In genomic region chr5:4496132-4496906, GRCm38 (mm10) we compare ENCODE assay signal across 8 mouse cellular contexts.
DNase-seq lines count a peak whose midpoint lies in the region; ATAC-seq and TF ChIP-seq lines count a peak whose summit lies in the region.

No protein-coding gene starts in this region.

- no peaks in the 10 kb centered on the region for H3K9me3 ChIP-seq in forebrain, postnatal 0 days (ENCODE audit: low read length)
- H3K9me3 ChIP-seq in midbrain, embryonic 11.5 days (ENCODE audit: control insufficient read depth, low read length): no peaks in the 10 kb centered on the region

- peak; percentile 87 for ATAC-seq in forebrain, postnatal 0 days
- peak; percentile 63 for ATAC-seq in midbrain, embryonic 11.5 days (ENCODE audit: low FRiP score)
- no peak for ATAC-seq in monocyte, adult 5-6 weeks (replicated peaks; ENCODE audit: insufficient number of reproducible peaks, low FRiP score, low TSS enrichment, poor library complexity, severe bottlenecking)

- peak overlapping the region; percentile 27 for H3K4me2 ChIP-seq in forebrain, postnatal 0 days (ENCODE audit: low read depth)
- H3K4me2 ChIP-seq in midbrain, embryonic 11.5 days: peak overlapping the region; percentile 17; the same call in 1 of the 2 replicates

- H3K4me3 ChIP-seq in forebrain, postnatal 0 days (ENCODE audit: low read depth, low read length): no peak overlapping the region
- H3K4me3 ChIP-seq in midbrain, embryonic 11.5 days (ENCODE audit: low read depth, low read length): no peak overlapping the region

- TF ChIP-seq CTCF in forebrain, postnatal 0 days (IDR thresholded peaks at IDR 0.05; ENCODE audit: low read depth): no peak

- DNase-seq in adipocyte (ENCODE audit: low spot score): peak; percentile 46
- DNase-seq in cerebellum, adult 11 months: peak; percentile 88
- DNase-seq in forebrain, postnatal 0 days: peak; percentile 63
- peak; percentile 44 to 61 for DNase-seq in heart, postnatal 36 days
- peak; percentile 40 to 78 for DNase-seq in layer of hippocampus, postnatal 14 days (ENCODE audit: low spot score in 2 of 2)
- DNase-seq in midbrain, embryonic 11.5 days (ENCODE audit: low spot score, missing footprints): no peak
- DNase-seq in testis, postnatal 14 days (ENCODE audit: low spot score): peak; percentile 53

- H3K4me1 ChIP-seq in forebrain, postnatal 0 days (ENCODE audit: insufficient read depth): peaks cover 4% of the 10 kb centered on the region; the same call in 1 of the 2 replicates
- peaks cover 15% of the 10 kb centered on the region for H3K4me1 ChIP-seq in midbrain, embryonic 11.5 days (ENCODE audit: control insufficient read depth, insufficient read depth, low read length)

- no peak overlapping the region for H3K9ac ChIP-seq in forebrain, postnatal 0 days
- no peak overlapping the region for H3K9ac ChIP-seq in midbrain, embryonic 11.5 days (ENCODE audit: low read length)

- H3K27me3 ChIP-seq in forebrain, postnatal 0 days (ENCODE audit: insufficient read depth, low read length): no peaks in the 10 kb centered on the region
- H3K27me3 ChIP-seq in midbrain, embryonic 11.5 days (ENCODE audit: control insufficient read depth, insufficient read depth, low read length): no peaks in the 10 kb centered on the region

- intact Hi-C loops in heart, postnatal 36 days (cut with DNase I): no loop called here

- no peak overlapping the region for H3K27ac ChIP-seq in forebrain, postnatal 0 days (ENCODE audit: low read depth, low read length)
- H3K27ac ChIP-seq in midbrain, embryonic 11.5 days (ENCODE audit: low read depth, low read length): no peak overlapping the region

- WGBS in forebrain, postnatal 0 days: 7% methylated on average over 20 of the region's 20 CpGs
- WGBS in midbrain, embryonic 11.5 days: 16% methylated on average over 20 of the region's 20 CpGs

- H3K36me3 ChIP-seq in forebrain, postnatal 0 days (ENCODE audit: insufficient read depth): no peaks in the 10 kb centered on the region
- no peaks in the 10 kb centered on the region for H3K36me3 ChIP-seq in midbrain, embryonic 11.5 days (ENCODE audit: control insufficient read depth, insufficient read depth, low read length)
